Mouse (Mus musculus) hindbrain, embryonic 12.5 days (tissue): ENCODE measurements at regions not wholly inside any gene's neighbourhood (a gene's known extent, or its start where the extent isn't known, plus 50 kb on each side); places are given as distances from the start of the nearest gene placed in this dataset. TPM values are rescaled to one million over a fixed set of nuclear protein-coding genes. Genes with fewer than 3 reads are reported as not detected.
A peak's percentile ranks its signal among the peaks of the same experiment; 100 is the strongest.

ENCODE experiments used
- ATAC-seq: fragments of 200-750 bp; cut with Nextera tagmentation; 2 replicates; pipeline ENCODE4 v1.8.0; 2017; ENCODE audit warnings: moderate TSS enrichment; ENCODE audit not compliant: low FRiP score
- H3K27ac ChIP-seq: fragments of 300-500 bp; sonication (generic); 2 replicates; pipeline ENCODE4 v1.5.1; 2016; ENCODE audit warnings: mild to moderate bottlenecking
- H3K27me3 ChIP-seq: fragments of 300-500 bp; sonication (generic); 2 replicates; pipeline ENCODE4 v1.6.1; 2016; ENCODE audit warnings: mild to moderate bottlenecking
- H3K36me3 ChIP-seq: fragments of 300-500 bp; sonication (generic); 2 replicates; pipeline ENCODE4 v1.6.1; 2016; ENCODE audit warnings: mild to moderate bottlenecking
- H3K4me1 ChIP-seq: fragments of 300-500 bp; sonication (generic); 2 replicates; pipeline ENCODE4 v1.6.1; 2016
- H3K4me2 ChIP-seq: fragments of 300-500 bp; sonication (generic); replicated peaks from 2 replicates; pipeline ENCODE4 v1.6.1; 2016; ENCODE audit warnings: mild to moderate bottlenecking
- H3K4me3 ChIP-seq: fragments of 300-500 bp; sonication (generic); 2 replicates; pipeline ENCODE4 v1.5.1; 2016; ENCODE audit warnings: mild to moderate bottlenecking
- H3K9ac ChIP-seq: fragments of 300-500 bp; sonication (generic); 2 replicates; pipeline ENCODE4 v1.6.1; 2016; ENCODE audit warnings: mild to moderate bottlenecking, moderate library complexity
- H3K9me3 ChIP-seq: fragments of 300-500 bp; sonication (generic); replicated peaks from 2 replicates; pipeline ENCODE4 v1.6.1; 2016; ENCODE audit warnings: mild to moderate bottlenecking
- WGBS: fragments of 180-500 bp; shearing (Covaris S2); methylation state at CpG from one replicate; pipeline ENCODE4 v1.1.7; 2016; 5-methylcytosine and 5-hydroxymethylcytosine counted together
- microRNA-seq: library from miRNA; unstranded; fragments of <30 nt; microRNA quantifications from one replicate; pipeline ENCODE4, GENCODE M21; 2017

DNA sequence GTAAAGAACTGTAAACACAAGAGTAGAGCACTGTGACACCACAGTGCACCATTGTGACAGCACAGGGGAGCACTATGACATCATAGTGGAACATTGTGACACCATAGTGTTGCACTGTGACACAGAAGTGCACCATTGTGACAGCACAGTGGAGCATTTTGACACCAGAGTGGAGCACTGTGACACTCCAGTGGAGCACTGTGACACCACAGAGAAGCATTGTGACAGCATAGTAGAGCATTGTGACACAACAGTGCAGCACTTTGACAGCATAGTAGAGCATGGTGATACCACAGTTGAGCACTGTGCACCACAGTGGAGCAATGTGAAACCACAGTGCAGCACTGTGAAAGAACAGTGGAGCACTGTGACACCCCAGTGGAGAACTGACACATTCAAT lies 2750.4 kb upstream of the Gm8797 start:
- Histone ChIP-seq H3K27me3 (no peaks in the 10 kb centered on the region), H3K36me3 (no peaks in the 10 kb centered on the region), H3K4me1 (no peaks in the 10 kb centered on the region), H3K4me3 (no peak overlapping the region), H3K9ac (no peak overlapping the region), H3K9me3 (peaks cover 45% of the 10 kb centered on the region), H3K27ac (no peak overlapping the region), H3K4me2 (no peak overlapping the region)
- ATAC-seq = no peak

GRCm38 (mm10) chr3:3001224-3001623 lies 2749.4 kb upstream of the Gm8797 start:
- Histone ChIP-seq H3K36me3 (no peaks in the 10 kb centered on the region), H3K4me2 (no peak overlapping the region), H3K9me3 (peaks cover 55% of the 10 kb centered on the region), H3K27ac (no peak overlapping the region), H3K4me3 (no peak overlapping the region), H3K9ac (no peak overlapping the region), H3K4me1 (no peaks in the 10 kb centered on the region), H3K27me3 (no peaks in the 10 kb centered on the region)
- 0 out of 2 replicates have a peak, but pooled peaks have one; percentile 18 for ATAC-seq
- WGBS = 73% methylated on average over 4 of the region's 4 CpGs

DNA sequence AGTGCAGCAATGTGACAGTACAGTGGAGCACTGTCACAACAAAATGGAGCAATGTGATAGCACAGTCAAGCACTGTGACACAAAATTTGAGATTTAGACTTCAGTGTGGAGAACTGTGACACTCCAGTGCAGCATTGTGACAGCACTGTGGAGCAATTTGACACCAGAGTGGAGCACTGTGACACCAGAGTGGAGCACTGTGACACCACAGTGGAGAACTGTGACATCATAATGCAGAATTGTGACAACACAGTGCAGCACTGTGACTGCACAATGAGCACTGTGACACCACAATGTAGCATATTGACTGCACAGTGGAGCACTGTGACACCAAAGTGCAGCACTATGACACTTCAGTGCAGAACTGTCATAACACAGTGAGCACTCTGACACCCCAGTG lies 2749.0 kb upstream of the Gm8797 start:
- no peaks in the 10 kb centered on the region for H3K4me1 ChIP-seq
- 0 out of 2 replicates have a peak, but pooled peaks have one; percentile 52 for ATAC-seq
- no peak overlapping the region for H3K27ac ChIP-seq
- H3K4me3 ChIP-seq = no peak overlapping the region
- no peaks in the 10 kb centered on the region for H3K36me3 ChIP-seq
- H3K9me3 ChIP-seq = peaks cover 59% of the 10 kb centered on the region
- no peak overlapping the region for H3K4me2 ChIP-seq
- H3K27me3 ChIP-seq = no peaks in the 10 kb centered on the region
- H3K9ac ChIP-seq = no peak overlapping the region

GRCm38 (mm10) chr3:3003425-3003824 lies 2747.2 kb upstream of the Gm8797 start:
- no peaks in the 10 kb centered on the region for H3K27me3 ChIP-seq
- no peaks in the 10 kb centered on the region for H3K4me1 ChIP-seq
- H3K4me2 ChIP-seq = no peak overlapping the region
- no peak overlapping the region for H3K9ac ChIP-seq
- 76% methylated on average over 1 of the region's 1 CpGs for WGBS
- no peak for ATAC-seq
- H3K36me3 ChIP-seq = no peaks in the 10 kb centered on the region
- H3K4me3 ChIP-seq = no peak overlapping the region
- H3K27ac ChIP-seq = no peak overlapping the region
- peaks cover 77% of the 10 kb centered on the region for H3K9me3 ChIP-seq

DNA sequence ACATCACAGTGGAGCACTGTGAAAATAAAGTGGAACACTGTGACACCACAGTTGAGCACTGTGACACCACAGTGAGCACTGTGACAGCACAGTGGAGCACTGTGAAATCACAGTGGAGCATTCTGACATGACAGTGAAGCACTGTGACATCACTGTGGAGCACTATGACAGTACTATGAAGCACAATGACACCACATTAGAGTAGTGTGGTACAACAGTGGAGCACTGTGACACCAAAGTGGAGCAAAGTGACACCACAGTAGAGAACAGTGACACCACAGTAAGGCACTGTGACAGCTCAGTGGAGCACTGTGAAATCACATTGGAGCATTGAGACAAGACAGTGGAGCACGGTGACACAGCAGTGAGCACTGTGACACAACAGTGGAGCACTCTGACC lies 2739.5 kb upstream of the Gm8797 start:
- 76% methylated on average over 1 of the region's 1 CpGs for WGBS
- no peak overlapping the region for H3K27ac ChIP-seq
- ATAC-seq = no peak

DNA sequence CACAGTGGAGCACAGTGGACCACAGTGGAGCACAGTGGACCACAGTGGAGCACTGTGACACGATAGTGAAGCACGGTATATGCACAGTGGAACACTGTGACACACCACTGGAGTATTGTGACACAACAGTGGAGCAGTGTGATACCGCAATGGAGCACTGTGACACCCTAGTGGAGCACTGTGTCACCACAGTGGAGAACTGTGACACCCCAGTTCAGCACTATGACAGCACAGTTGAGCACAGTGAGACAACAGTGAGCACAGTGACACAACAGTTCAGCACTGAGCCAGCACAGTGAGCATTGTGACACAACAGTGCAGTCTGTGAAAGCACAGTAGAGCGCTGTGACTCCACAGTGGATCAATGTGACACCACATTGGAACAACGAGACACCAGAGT lies 2737.7 kb upstream of the Gm8797 start:
- Histone ChIP-seq H3K9me3 (peaks cover 86% of the 10 kb centered on the region), H3K9ac (no peak overlapping the region), H3K27ac (no peak overlapping the region), H3K4me1 (no peaks in the 10 kb centered on the region), H3K27me3 (no peaks in the 10 kb centered on the region), H3K4me3 (no peak overlapping the region), H3K4me2 (no peak overlapping the region), H3K36me3 (no peaks in the 10 kb centered on the region)
- WGBS = 83% methylated on average over 5 of the region's 5 CpGs
- ATAC-seq = no peak

More for the DNA sequence above, 2739.5 kb upstream of the Gm8797 start:
- Histone ChIP-seq H3K4me2 (no peak overlapping the region), H3K27me3 (no peaks in the 10 kb centered on the region), H3K36me3 (no peaks in the 10 kb centered on the region), H3K9me3 (peaks cover 94% of the 10 kb centered on the region), H3K4me1 (no peaks in the 10 kb centered on the region), H3K4me3 (no peak overlapping the region), H3K9ac (no peak overlapping the region)

GRCm38 (mm10) chr3:3014978-3015377 lies 2735.6 kb upstream of the Gm8797 start:
- Histone ChIP-seq H3K27me3 (no peaks in the 10 kb centered on the region), H3K4me2 (no peak overlapping the region), H3K4me1 (no peaks in the 10 kb centered on the region), H3K27ac (no peak overlapping the region), H3K36me3 (no peaks in the 10 kb centered on the region), H3K9ac (no peak overlapping the region), H3K9me3 (peaks cover 77% of the 10 kb centered on the region), H3K4me3 (no peak overlapping the region)
- peak; percentile 47; the same call in 1 of the 2 replicates for ATAC-seq

DNA sequence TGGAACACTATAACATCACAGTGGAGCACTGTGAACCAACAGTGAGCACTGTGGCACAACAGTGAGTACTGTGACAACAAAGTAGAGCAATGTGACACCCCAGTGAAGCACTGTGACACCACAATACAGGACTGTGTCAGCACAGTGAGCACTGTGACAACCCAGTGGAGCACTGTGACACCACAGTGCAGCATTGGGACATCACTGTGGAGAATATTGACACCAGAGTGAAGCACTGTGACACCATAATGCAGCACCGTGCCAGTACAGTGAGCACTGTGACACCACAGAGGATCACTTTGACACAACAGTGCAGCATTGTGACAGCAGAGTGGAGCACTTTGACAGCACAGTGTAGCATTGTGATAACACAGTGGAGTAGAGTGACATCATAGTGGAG lies 2734.0 kb upstream of the Gm8797 start:
- H3K9me3 ChIP-seq = peaks cover 67% of the 10 kb centered on the region
- H3K27ac ChIP-seq = no peak overlapping the region
- no peak overlapping the region for H3K9ac ChIP-seq
- H3K27me3 ChIP-seq = no peaks in the 10 kb centered on the region
- no peaks in the 10 kb centered on the region for H3K36me3 ChIP-seq
- no peak overlapping the region for H3K4me2 ChIP-seq
- 97% methylated on average over 1 of the region's 1 CpGs for WGBS
- H3K4me3 ChIP-seq = no peak overlapping the region
- ATAC-seq = no peak
- H3K4me1 ChIP-seq = no peaks in the 10 kb centered on the region

DNA sequence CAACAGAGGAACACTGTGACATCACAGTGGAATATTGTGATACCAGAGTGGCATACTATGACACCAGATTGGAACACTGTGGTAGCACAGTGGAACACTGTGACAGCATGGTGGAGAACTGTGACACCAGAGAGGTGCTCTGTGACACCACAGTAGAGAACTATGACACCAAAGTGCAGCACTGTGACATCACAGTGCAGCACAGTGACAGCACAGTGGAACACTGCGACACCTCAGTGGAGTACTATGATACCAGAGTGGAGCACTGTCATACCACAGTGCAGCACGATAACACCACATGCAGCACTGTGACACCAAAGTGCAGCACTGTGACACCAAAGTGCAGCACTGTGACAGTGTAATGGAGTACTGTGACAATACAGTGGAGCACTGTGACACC lies 2717.8 kb upstream of the Gm8797 start:
- WGBS = 93% methylated on average over 2 of the region's 2 CpGs
- no peak overlapping the region for H3K4me2 ChIP-seq
- H3K4me3 ChIP-seq = no peak overlapping the region
- no peak for ATAC-seq
- no peaks in the 10 kb centered on the region for H3K27me3 ChIP-seq
- H3K36me3 ChIP-seq = no peaks in the 10 kb centered on the region
- H3K9ac ChIP-seq = no peak overlapping the region
- H3K27ac ChIP-seq = no peak overlapping the region
- H3K9me3 ChIP-seq = peaks cover 64% of the 10 kb centered on the region
- H3K4me1 ChIP-seq = no peaks in the 10 kb centered on the region

Small RNAs in the stretch of these regions (microRNA-seq; reads per million reads assigned to microRNA genes)
- not detected for gene Gm27460
- gene Gm28002 = not detected
